Mouse (Mus musculus) bone marrow, adult 2 months (tissue): ENCODE data around the gene Teddm2.

ENCODE experiments used
- CTCF ChIP-seq: fragments of 200-500 bp; IDR thresholded peaks from 2 replicates; pipeline ENCODE4 v1.5.1; 2011; ENCODE audit warnings: low read length, control low read depth; ENCODE audit not compliant: control insufficient read depth, insufficient read depth
- POLR2A ChIP-seq: fragments of 200-500 bp; IDR thresholded peaks from 2 replicates; pipeline ENCODE4 v1.6.1; 2011; ENCODE audit warnings: low read depth, mild to moderate bottlenecking, control low read depth, low read length, borderline replicate concordance; ENCODE audit not compliant: control insufficient read depth

DNA sequence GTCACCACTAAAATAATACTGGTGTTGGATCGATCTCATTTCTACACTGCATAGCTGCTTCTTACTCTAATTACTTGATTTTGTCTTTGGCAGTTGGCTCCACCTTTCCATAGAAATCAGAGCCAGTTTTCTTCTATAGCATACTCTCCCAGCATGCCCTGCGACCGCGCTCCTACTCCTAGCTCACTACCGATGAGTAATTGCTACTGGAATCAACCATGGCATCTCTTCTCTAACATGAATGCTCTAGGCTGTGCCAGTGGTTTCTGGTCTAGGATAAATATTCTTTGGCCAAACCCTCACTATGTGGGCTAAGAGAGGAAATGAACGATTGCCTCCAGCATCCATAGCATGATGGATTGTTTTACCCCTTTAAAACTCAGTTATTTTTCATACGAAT is 53.6 kb downstream of the Teddm2 start:
- no peak for TF ChIP-seq POLR2A
- no peak for TF ChIP-seq CTCF
